Mouse (Mus musculus) kidney, embryonic 16.5 days (tissue): ENCODE data around the gene Capn1. TPM values are rescaled to one million over a fixed set of nuclear protein-coding genes. Genes with fewer than 3 reads are reported as not detected.

Source experiments
- ATAC-seq: fragments of 200-750 bp; cut with Nextera tagmentation; 2 replicates; pipeline ENCODE4 v1.8.0; 2017; ENCODE audit warnings: moderate TSS enrichment; ENCODE audit not compliant: low FRiP score, low TSS enrichment
- H3K27ac ChIP-seq: fragments of 300-500 bp; sonication (generic); 2 replicates; pipeline ENCODE4 v1.5.1; 2014; ENCODE audit warnings: low read length
- H3K27me3 ChIP-seq: fragments of 300-500 bp; sonication (generic); 2 replicates; pipeline ENCODE4 v1.6.1; 2014; ENCODE audit warnings: low read length, control low read depth, mixed read lengths; ENCODE audit not compliant: insufficient read depth
- H3K36me3 ChIP-seq: fragments of 300-500 bp; sonication (generic); 2 replicates; pipeline ENCODE4 v1.6.1; 2014; ENCODE audit warnings: low read length, control low read depth, mixed read lengths; ENCODE audit not compliant: insufficient read depth
- H3K4me1 ChIP-seq: fragments of 300-500 bp; sonication (generic); 2 replicates; pipeline ENCODE4 v1.6.1; 2014; ENCODE audit warnings: low read length, control low read depth, mixed read lengths; ENCODE audit not compliant: insufficient read depth
- H3K4me2 ChIP-seq: fragments of 300-500 bp; sonication (generic); replicated peaks from 2 replicates; pipeline ENCODE4 v1.6.1; 2014; ENCODE audit warnings: low read depth, low read length
- H3K4me3 ChIP-seq: fragments of 300-500 bp; sonication (generic); 2 replicates; pipeline ENCODE4 v1.5.1; 2014; ENCODE audit warnings: mild to moderate bottlenecking, low read length
- H3K9ac ChIP-seq: fragments of 300-500 bp; sonication (generic); replicated peaks from 2 replicates; pipeline ENCODE4 v1.6.1; 2014; ENCODE audit warnings: low read length
- H3K9me3 ChIP-seq: fragments of 300-500 bp; sonication (generic); 2 replicates; pipeline ENCODE4 v1.6.1; 2016; ENCODE audit warnings: low read length, control low read depth
- WGBS: fragments of 180-500 bp; shearing (Covaris S2); extraction: QIAGEN DNeasy Blood & Tissue Kit; methylation state at CpG from one replicate; pipeline ENCODE4 v1.1.7; 2014; 5-methylcytosine and 5-hydroxymethylcytosine counted together
- polyA plus RNA-seq: library from polyadenylated mRNA; unstranded; fragments of >200 nt; fragmentation: Nextera tagmentation; extraction: Ambion mirVana; gene quantifications from 2 replicates; pipeline ENCODE4 v1.2.1, GENCODE M21; 2015

Gene Capn1
- polyA plus RNA-seq, 1 experiment from 2014 or later: 11.1 TPM

DNA sequence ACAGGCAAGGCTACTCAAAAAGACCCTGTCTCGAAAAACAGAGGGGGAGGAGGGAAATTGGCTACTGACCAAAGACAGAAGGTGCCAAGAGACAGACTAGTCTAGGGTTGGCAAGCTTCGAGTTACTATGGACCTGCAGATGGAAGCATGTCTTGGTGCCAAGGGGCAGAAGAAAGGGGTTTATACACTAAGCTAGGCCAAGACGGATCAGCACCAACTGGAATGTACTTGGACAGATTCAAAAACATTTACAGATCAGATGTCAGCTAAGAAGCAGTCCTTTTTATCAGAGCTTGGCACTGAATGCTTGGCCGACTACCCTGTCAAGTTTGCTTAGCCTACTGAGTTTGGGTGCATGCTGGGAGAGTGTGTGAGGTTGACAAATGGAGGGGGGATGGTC lies 40.0 kb downstream of the Capn1 start:
- 80% methylated on average over 4 of the region's 4 CpGs for WGBS

GRCm38 (mm10) chr19:5975112-5975511 lies 40.6 kb downstream of the Capn1 start:
- H3K9me3 ChIP-seq: no peaks in the 10 kb centered on the region

More for the DNA sequence above, 40.0 kb downstream of the Capn1 start:
- H3K27ac ChIP-seq: no peak overlapping the region
- H3K4me1 ChIP-seq: no peaks in the 10 kb centered on the region
- H3K9me3 ChIP-seq: no peaks in the 10 kb centered on the region
- no peak overlapping the region for H3K9ac ChIP-seq
- H3K4me2 ChIP-seq: no peak overlapping the region
- no peaks in the 10 kb centered on the region for H3K27me3 ChIP-seq
- H3K4me3 ChIP-seq: no peak overlapping the region
- H3K36me3 ChIP-seq: no peaks in the 10 kb centered on the region
- ATAC-seq: no peak

GRCm38 (mm10) chr19:5967664-5968063 lies 48.0 kb downstream of the Capn1 start:
- 85% methylated on average over 10 of the region's 10 CpGs for WGBS
- Histone ChIP-seq H3K27me3 (no peaks in the 10 kb centered on the region), H3K27ac (no peak overlapping the region), H3K4me1 (peaks cover 15% of the 10 kb centered on the region), H3K4me2 (no peak overlapping the region), H3K4me3 (no peak overlapping the region), H3K9ac (no peak overlapping the region), H3K9me3 (no peaks in the 10 kb centered on the region), H3K36me3 (no peaks in the 10 kb centered on the region)
- no peak for ATAC-seq

More at GRCm38 (mm10) chr19:5975112-5975511, 40.6 kb downstream of the Capn1 start:
- no peak for ATAC-seq
- H3K4me1 ChIP-seq: no peaks in the 10 kb centered on the region
- no peak overlapping the region for H3K4me3 ChIP-seq
- H3K27me3 ChIP-seq: no peaks in the 10 kb centered on the region
- H3K36me3 ChIP-seq: no peaks in the 10 kb centered on the region
- no peak overlapping the region for H3K4me2 ChIP-seq
- H3K27ac ChIP-seq: no peak overlapping the region
- WGBS: 72% methylated on average over 4 of the region's 4 CpGs
- no peak overlapping the region for H3K9ac ChIP-seq

DNA sequence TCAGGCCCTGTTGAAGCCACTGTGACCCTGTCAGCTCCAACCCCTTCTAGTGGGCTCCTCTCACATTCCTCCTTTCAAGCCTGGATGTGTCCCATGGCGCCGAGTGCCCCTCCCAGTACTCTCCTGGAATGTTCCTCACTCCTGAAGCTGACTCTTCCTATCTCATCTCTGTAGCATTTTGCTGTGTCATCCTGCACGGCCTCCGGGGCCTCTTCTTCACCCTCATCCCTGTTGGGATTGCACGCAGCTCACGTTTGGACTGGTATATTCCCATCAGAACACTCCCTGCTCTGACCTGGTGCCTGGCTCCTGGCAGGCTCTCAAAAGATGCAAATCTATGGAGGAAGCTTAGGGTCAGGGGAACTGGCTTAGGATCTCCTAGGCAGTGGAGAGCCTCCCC lies 48.9 kb downstream of the Capn1 start:
- no peak overlapping the region for H3K4me2 ChIP-seq
- no peak overlapping the region for H3K9ac ChIP-seq
- no peak overlapping the region for H3K4me3 ChIP-seq
- H3K27me3 ChIP-seq: no peaks in the 10 kb centered on the region
- no peak; the same call in 1 of the 2 replicates for ATAC-seq
- H3K4me1 ChIP-seq: peaks cover 20% of the 10 kb centered on the region
- 74% methylated on average over 6 of the region's 6 CpGs for WGBS
- no peaks in the 10 kb centered on the region for H3K9me3 ChIP-seq
- no peak overlapping the region for H3K27ac ChIP-seq
- no peaks in the 10 kb centered on the region for H3K36me3 ChIP-seq

GRCm38 (mm10) chr19:5965910-5966309 lies 49.8 kb downstream of the Capn1 start:
- Histone ChIP-seq H3K9me3 (no peaks in the 10 kb centered on the region), H3K4me2 (no peak overlapping the region), H3K27me3 (no peaks in the 10 kb centered on the region), H3K4me3 (no peak overlapping the region), H3K9ac (no peak overlapping the region), H3K27ac (no peak overlapping the region), H3K4me1 (peaks cover 20% of the 10 kb centered on the region), H3K36me3 (no peaks in the 10 kb centered on the region)
- ATAC-seq: no peak
- WGBS: 89% methylated on average over 2 of the region's 2 CpGs

GRCm38 (mm10) chr19:5965280-5965679 lies 50.4 kb downstream of the Capn1 start:
- Histone ChIP-seq H3K36me3 (no peaks in the 10 kb centered on the region), H3K4me1 (peaks cover 20% of the 10 kb centered on the region), H3K4me3 (no peak overlapping the region), H3K27ac (0 out of 2 replicates have a peak overlapping the region, but pooled peaks have one; percentile 27), H3K9ac (0 out of 2 replicates have a peak overlapping the region, but pooled peaks have one; percentile 24), H3K9me3 (no peaks in the 10 kb centered on the region), H3K27me3 (no peaks in the 10 kb centered on the region), H3K4me2 (no peak overlapping the region)
- 10% methylated on average over 4 of the region's 4 CpGs for WGBS
- peak; percentile 40 for ATAC-seq

- Histone ChIP-seq H3K4me1 (peaks cover 20% of the 10 kb centered on the region), H3K4me2 (peak overlapping the region; percentile 90), H3K9me3 (no peaks in the 10 kb centered on the region), H3K36me3 (no peaks in the 10 kb centered on the region), H3K27ac (0 out of 2 replicates have a peak overlapping the region, but pooled peaks have one; percentile 27), H3K4me3 (peak overlapping the region; percentile 75), H3K9ac (peak overlapping the region; percentile 75), H3K27me3 (no peaks in the 10 kb centered on the region)
- WGBS: 82% methylated on average over 2 of the region's 2 CpGs
- ATAC-seq: 0 out of 2 replicates have a peak, but pooled peaks have one; percentile 41
Observed at GRCm38 (mm10) chr19:5964804-5965203, 50.9 kb downstream of the Capn1 start.

DNA sequence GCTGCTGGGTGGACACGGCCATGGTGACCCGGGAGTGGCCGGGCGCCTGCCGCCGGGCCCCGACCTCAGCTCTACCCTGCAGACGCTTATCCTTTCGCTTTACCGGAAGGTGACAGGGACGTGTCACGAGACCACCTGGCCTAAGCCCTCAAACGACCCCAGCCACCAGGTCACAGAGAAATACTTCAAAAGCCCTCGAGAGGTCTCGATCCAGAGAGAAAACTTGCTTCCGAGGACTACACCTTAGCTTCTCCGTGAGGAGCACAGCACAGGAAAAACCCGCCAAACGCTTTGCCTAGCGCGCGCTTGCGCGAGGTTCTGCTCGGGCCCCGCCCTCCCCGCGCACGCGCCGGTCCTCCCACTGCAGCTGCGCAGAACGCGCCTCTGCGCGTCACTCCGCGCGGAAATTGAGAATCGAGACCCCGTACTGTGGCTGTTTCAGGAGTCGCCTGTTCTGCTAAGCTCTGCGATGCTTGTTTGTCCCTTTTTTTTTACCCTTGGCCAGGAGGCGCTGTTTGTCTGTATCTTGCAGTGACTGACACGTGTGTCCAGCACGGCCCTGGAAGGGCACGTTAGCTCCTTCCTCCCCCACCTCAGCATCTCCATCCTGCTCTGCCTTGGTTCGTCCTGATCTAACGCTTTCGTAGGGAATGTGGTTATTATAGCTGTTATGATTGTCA lies 51.7 kb downstream of the Capn1 start, which contains the start of gene Pola2:
Pola2 (minus strand) TSS at position 320 of the 680 bp plus-strand sequence.
- H3K9ac ChIP-seq: peak within 1 kb of the TSS; percentile 75
- H3K27me3 ChIP-seq: no peaks in the 10 kb centered on the region
- H3K4me2 ChIP-seq: peak within 1 kb of the TSS; percentile 90
- peak within 1 kb of the TSS; percentile 69 for H3K27ac ChIP-seq
- WGBS: under 1% methylated on average over 50 of the region's 50 CpGs
- H3K9me3 ChIP-seq: no peaks in the 10 kb centered on the region
- no peaks in the 10 kb centered on the region for H3K36me3 ChIP-seq
- peaks cover 20% of the 10 kb centered on the region for H3K4me1 ChIP-seq
- peak; percentile 84 for ATAC-seq
- H3K4me3 ChIP-seq: peak within 1 kb of the TSS; percentile 75

DNA sequence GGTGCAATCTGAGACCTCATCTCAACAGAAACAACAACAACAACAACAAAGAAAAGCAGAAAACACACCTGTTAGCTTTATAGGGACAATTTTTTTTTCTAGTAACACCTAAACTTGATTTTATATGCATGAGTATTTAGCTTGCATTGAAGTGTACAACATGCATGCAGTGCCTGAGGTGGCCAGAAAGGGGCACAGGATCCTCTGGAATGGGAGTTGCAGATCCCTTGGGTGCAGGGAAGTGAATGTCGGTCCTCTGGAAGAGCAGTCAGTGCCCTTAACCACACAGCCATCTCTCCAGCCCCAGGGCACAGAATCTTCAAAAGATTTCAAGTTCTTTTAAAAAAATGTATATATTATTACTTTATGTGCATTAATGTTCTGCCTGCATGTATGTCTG lies 53.0 kb downstream of the Capn1 start:
- H3K4me3 ChIP-seq: peak overlapping the region; percentile 75
- WGBS: 30% methylated on average over 1 of the region's 1 CpGs
- H3K4me1 ChIP-seq: peaks cover 20% of the 10 kb centered on the region
- H3K9ac ChIP-seq: no peak overlapping the region; the same call in 1 of the 2 replicates
- no peak for ATAC-seq
- peak overlapping the region; percentile 90 for H3K4me2 ChIP-seq
- peaks cover 5% of the 10 kb centered on the region; the same call in 1 of the 2 replicates for H3K36me3 ChIP-seq
- H3K9me3 ChIP-seq: no peaks in the 10 kb centered on the region
- no peaks in the 10 kb centered on the region for H3K27me3 ChIP-seq
- H3K27ac ChIP-seq: no peak overlapping the region

- H3K4me3 ChIP-seq: no peak overlapping the region
- no peaks in the 10 kb centered on the region for H3K27me3 ChIP-seq
- H3K27ac ChIP-seq: no peak overlapping the region
- H3K4me1 ChIP-seq: peaks cover 42% of the 10 kb centered on the region
- H3K36me3 ChIP-seq: peaks cover 7% of the 10 kb centered on the region; the same call in 1 of the 2 replicates
- H3K9me3 ChIP-seq: no peaks in the 10 kb centered on the region
- no peak overlapping the region for H3K9ac ChIP-seq
- no peak overlapping the region for H3K4me2 ChIP-seq
- WGBS: 85% methylated on average over 5 of the region's 5 CpGs
- ATAC-seq: no peak
Observed at GRCm38 (mm10) chr19:5957371-5957770, 58.3 kb downstream of the Capn1 start.
